Mouse (Mus musculus) kidney, adult 2 months (tissue): Measurements from ENCODE around the gene Gm43951.

ENCODE experiments used
- CTCF ChIP-seq: fragments of 200-500 bp; conservative IDR thresholded peaks from 2 replicates; pipeline ENCODE4 v1.5.1; 2011; ENCODE audit warnings: low read depth, mild to moderate bottlenecking, control low read depth, low read length, moderate library complexity, mixed read lengths; ENCODE audit not compliant: insufficient read depth, insufficient read length
- POLR2A ChIP-seq: fragments of 200-500 bp; IDR thresholded peaks from one replicate; pipeline ENCODE4 v1.6.1; 2011; ENCODE audit warnings: low read depth, low read length, control low read depth

DNA sequence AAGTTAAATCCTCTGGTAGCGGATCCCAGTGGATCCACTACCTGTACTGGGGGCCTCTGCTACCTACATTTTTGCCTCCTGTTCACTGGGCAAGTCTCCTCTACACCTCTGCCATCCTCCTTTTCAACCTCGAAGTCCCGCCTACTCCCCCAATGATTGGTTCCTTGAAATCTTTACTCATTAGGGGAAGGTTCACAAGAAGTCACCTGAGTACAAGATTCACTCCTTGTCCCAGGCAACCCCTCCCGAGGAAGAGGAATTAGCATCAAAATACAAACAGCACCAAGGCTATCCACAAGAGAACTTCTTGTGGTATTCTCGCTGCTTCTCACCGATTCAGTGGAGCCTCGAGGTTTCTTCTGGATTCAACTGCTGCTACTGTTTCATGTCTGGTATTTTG lies 25.4 kb upstream of the Gm43951 start:
- TF ChIP-seq CTCF = no peak
- TF ChIP-seq POLR2A = no peak
